Comparison of ENCODE assay signal across 25 mouse cellular contexts in the genomic region with DNA sequence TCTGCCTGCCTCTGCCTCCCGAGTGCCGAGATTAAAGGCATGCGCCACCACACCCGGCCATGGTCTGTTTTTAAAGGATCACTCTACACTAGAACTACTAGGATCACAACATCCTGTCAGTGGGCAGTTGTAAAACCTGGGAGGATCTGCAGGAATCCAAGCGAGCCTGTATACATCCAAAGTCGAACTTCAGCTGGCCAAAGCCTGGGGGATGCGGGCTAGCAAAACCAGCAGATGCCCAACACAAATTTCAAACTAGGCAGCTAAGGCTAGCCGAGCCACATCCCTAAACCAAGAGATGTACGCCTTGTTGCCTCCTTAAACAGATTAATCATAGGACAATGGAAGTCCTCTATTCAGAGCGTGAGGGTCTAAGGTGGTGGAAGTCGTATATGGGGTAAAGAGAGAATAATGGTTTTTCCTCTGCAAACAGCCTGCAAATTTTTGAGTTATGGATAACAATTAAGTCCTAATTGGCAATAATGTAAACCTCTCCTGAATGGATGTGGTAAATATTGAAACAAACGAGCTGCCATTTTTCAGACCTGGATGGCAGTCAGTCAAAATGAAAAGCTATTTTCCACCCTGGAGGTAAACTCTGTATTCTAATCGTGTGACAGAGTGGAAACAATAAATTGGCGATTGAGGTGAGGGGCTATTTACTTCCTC.
DNase-seq lines count a peak whose midpoint lies in the region; ATAC-seq and TF ChIP-seq lines count a peak whose summit lies in the region.
"Had no signal": no experiment of that assay in that cellular context is flagged by ENCODE, and none has a peak within 500 bp of the region (broad histone marks: within the 10 kb centered on the region; RNA-seq: fewer than 3 reads in every experiment).

No protein-coding gene starts in this region.

- H3K27me3 ChIP-seq in midbrain, embryonic 11.5 days (ENCODE audit: control insufficient read depth, insufficient read depth, low read length) = no peaks in the 10 kb centered on the region
- no peaks in the 10 kb centered on the region for H3K27me3 ChIP-seq in midbrain, postnatal 0 days (ENCODE audit: insufficient read depth, low read length)
- H3K27me3 ChIP-seq in limb, embryonic 11.5 days (ENCODE audit: control insufficient read depth, insufficient read depth, low read length) = no peaks in the 10 kb centered on the region
- no peaks in the 10 kb centered on the region for H3K27me3 ChIP-seq in forebrain, embryonic 14.5 days (replicated peaks; ENCODE audit: control insufficient read depth, insufficient read depth, low read length)
- H3K27me3 ChIP-seq: embryonic facial prominence, embryonic 12.5 days; embryonic facial prominence, embryonic 15.5 days; forebrain, embryonic 15.5 days; heart, embryonic 12.5 days; heart, embryonic 15.5 days had no signal

- H3K4me1 ChIP-seq in midbrain, embryonic 11.5 days (ENCODE audit: control insufficient read depth, insufficient read depth, low read length) = no peaks in the 10 kb centered on the region
- H3K4me1 ChIP-seq in midbrain, postnatal 0 days (ENCODE audit: insufficient read depth, low read length) = no peaks in the 10 kb centered on the region
- H3K4me1 ChIP-seq in limb, embryonic 11.5 days (ENCODE audit: control insufficient read depth, insufficient read depth, low read length) = peaks cover 6% of the 10 kb centered on the region; the same call in 1 of the 2 replicates
- H3K4me1 ChIP-seq in forebrain, embryonic 14.5 days (ENCODE audit: control insufficient read depth, insufficient read depth, low read length) = no peaks in the 10 kb centered on the region
- H3K4me1 ChIP-seq: embryonic facial prominence, embryonic 12.5 days; embryonic facial prominence, embryonic 15.5 days; forebrain, embryonic 15.5 days; heart, embryonic 12.5 days; heart, embryonic 15.5 days had no signal

- H3K36me3 ChIP-seq in midbrain, embryonic 11.5 days (ENCODE audit: control insufficient read depth, insufficient read depth, low read length) = no peaks in the 10 kb centered on the region
- H3K36me3 ChIP-seq in midbrain, postnatal 0 days (ENCODE audit: insufficient read depth, low read length) = no peaks in the 10 kb centered on the region
- H3K36me3 ChIP-seq in limb, embryonic 11.5 days (ENCODE audit: control insufficient read depth, insufficient read depth, low read length) = no peaks in the 10 kb centered on the region
- no peaks in the 10 kb centered on the region for H3K36me3 ChIP-seq in forebrain, embryonic 14.5 days (ENCODE audit: control insufficient read depth, insufficient read depth, low read length)
- H3K36me3 ChIP-seq: embryonic facial prominence, embryonic 12.5 days; embryonic facial prominence, embryonic 15.5 days; forebrain, embryonic 15.5 days; heart, embryonic 12.5 days; heart, embryonic 15.5 days had no signal

- WGBS in midbrain, embryonic 11.5 days = 82% methylated on average over 14 of the region's 14 CpGs
- 80% methylated on average over 14 of the region's 14 CpGs for WGBS in midbrain, postnatal 0 days
- 33% methylated on average over 14 of the region's 14 CpGs for WGBS in limb, embryonic 11.5 days
- WGBS in forebrain, embryonic 14.5 days = 59% methylated on average over 14 of the region's 14 CpGs

- H3K9ac ChIP-seq in midbrain, embryonic 11.5 days (ENCODE audit: low read length) = no peak overlapping the region
- H3K9ac ChIP-seq in midbrain, postnatal 0 days (replicated peaks; ENCODE audit: low read length, poor library complexity, severe bottlenecking) = no peak overlapping the region
- H3K9ac ChIP-seq in limb, embryonic 11.5 days (ENCODE audit: low read length) = no peak overlapping the region
- H3K9ac ChIP-seq in forebrain, embryonic 14.5 days (ENCODE audit: low read length) = no peak overlapping the region
- H3K9ac ChIP-seq: embryonic facial prominence, embryonic 12.5 days; embryonic facial prominence, embryonic 15.5 days; forebrain, embryonic 15.5 days; heart, embryonic 12.5 days; heart, embryonic 15.5 days; hindbrain, embryonic 14.5 days had no signal

- ATAC-seq in midbrain, embryonic 11.5 days (ENCODE audit: low FRiP score) = no peak
- ATAC-seq in midbrain, postnatal 0 days (ENCODE audit: low FRiP score) = no peak
- peak; percentile 18 for ATAC-seq in limb, embryonic 11.5 days (ENCODE audit: insufficient number of reproducible peaks, low FRiP score, low TSS enrichment, low read depth)
- ATAC-seq in forebrain, embryonic 14.5 days = no peak
- ATAC-seq: CD4-positive, CD25-positive, alpha-beta regulatory T cell, adult 4 months; forebrain, embryonic 15.5 days; hindbrain, postnatal 0 days had no signal

- no peak overlapping the region for H3K4me2 ChIP-seq in midbrain, embryonic 11.5 days
- no peak overlapping the region for H3K4me2 ChIP-seq in midbrain, postnatal 0 days (ENCODE audit: low read depth, low read length, poor library complexity, severe bottlenecking)
- H3K4me2 ChIP-seq in limb, embryonic 11.5 days (ENCODE audit: low read depth, severe bottlenecking) = no peak overlapping the region
- H3K4me2 ChIP-seq in forebrain, embryonic 14.5 days (ENCODE audit: low read length) = no peak overlapping the region
- H3K4me2 ChIP-seq: embryonic facial prominence, embryonic 12.5 days; embryonic facial prominence, embryonic 15.5 days; forebrain, embryonic 15.5 days; heart, embryonic 12.5 days; heart, embryonic 15.5 days; hindbrain, embryonic 14.5 days had no signal

- no peaks in the 10 kb centered on the region for H3K9me3 ChIP-seq in midbrain, embryonic 11.5 days (ENCODE audit: control insufficient read depth, low read length)
- H3K9me3 ChIP-seq in midbrain, postnatal 0 days (ENCODE audit: low read length) = no peaks in the 10 kb centered on the region
- no peaks in the 10 kb centered on the region for H3K9me3 ChIP-seq in limb, embryonic 11.5 days (ENCODE audit: control insufficient read depth, low read length)
- no peaks in the 10 kb centered on the region for H3K9me3 ChIP-seq in forebrain, embryonic 14.5 days (replicated peaks; ENCODE audit: control insufficient read depth, low read length)
- H3K9me3 ChIP-seq: embryonic facial prominence, embryonic 12.5 days; embryonic facial prominence, embryonic 15.5 days; forebrain, embryonic 15.5 days; heart, embryonic 12.5 days; heart, embryonic 15.5 days had no signal

- no peak overlapping the region for H3K4me3 ChIP-seq in midbrain, embryonic 11.5 days (ENCODE audit: low read depth, low read length)
- H3K4me3 ChIP-seq in midbrain, postnatal 0 days (ENCODE audit: low read depth, low read length) = no peak overlapping the region
- H3K4me3 ChIP-seq in limb, embryonic 11.5 days (ENCODE audit: low read depth, low read length) = no peak overlapping the region
- no peak overlapping the region for H3K4me3 ChIP-seq in forebrain, embryonic 14.5 days (ENCODE audit: low read depth, low read length)
- H3K4me3 ChIP-seq: embryonic facial prominence, embryonic 12.5 days; embryonic facial prominence, embryonic 15.5 days; forebrain, embryonic 15.5 days; heart, adult 2 months; heart, embryonic 12.5 days; heart, embryonic 15.5 days had no signal

- H3K27ac ChIP-seq in midbrain, embryonic 11.5 days (ENCODE audit: low read depth, low read length) = no peak overlapping the region
- H3K27ac ChIP-seq in midbrain, postnatal 0 days (ENCODE audit: low read depth, low read length) = no peak overlapping the region
- H3K27ac ChIP-seq in limb, embryonic 11.5 days (replicated peaks; ENCODE audit: low read depth, low read length) = peak overlapping the region; percentile 36
- H3K27ac ChIP-seq in forebrain, embryonic 14.5 days (ENCODE audit: low read depth, low read length) = no peak overlapping the region
- H3K27ac ChIP-seq: embryonic facial prominence, embryonic 12.5 days; embryonic facial prominence, embryonic 15.5 days; forebrain, embryonic 15.5 days; heart, adult 2 months; heart, embryonic 15.5 days; hindbrain, postnatal 0 days had no signal

- DNase-seq in heart, adult 11 months = peak; percentile 28
- no peak for DNase-seq in heart, postnatal 4 days
- DNase-seq in midbrain, embryonic 11.5 days (ENCODE audit: low spot score, missing footprints) = peak; percentile 37
- no peak for DNase-seq in midbrain, postnatal 0 days (ENCODE audit: low spot score)
- peak; percentile 61 for DNase-seq in limb, embryonic 11.5 days (ENCODE audit: low spot score)
- DNase-seq in mesoderm, embryonic 11.5 days (ENCODE audit: low read depth, low spot score) = peak; percentile 19
- DNase-seq in cerebellum, adult 9-11 months = no peak
- DNase-seq in forebrain, embryonic 14.5 days (ENCODE audit: low spot score) = no peak
- DNase-seq: adrenal gland, adult 8-10 months; adrenal gland, postnatal 25 days; cerebellum, adult 11-12 months; cerebellum, adult 8-10 months; cerebellum, postnatal 14 days; gastrocnemius, postnatal 25 days; heart, adult 2 months; heart, postnatal 10 days; heart, postnatal 36 days had no signal

- TF ChIP-seq CTCF in midbrain, postnatal 0 days (IDR thresholded peaks at IDR 0.05) = no peak

Comparison
In these comparisons a context has a peak if more than half of its experiments do, and no peak if none do; other contexts are left out.
1. DNase-seq: peak in heart, adult 11 months (single experiment), midbrain, embryonic 11.5 days (single experiment), limb, embryonic 11.5 days (single experiment) and mesoderm, embryonic 11.5 days (single experiment); none in heart, postnatal 4 days (single experiment), midbrain, postnatal 0 days (single experiment), cerebellum, adult 9-11 months (single experiment) and forebrain, embryonic 14.5 days (single experiment).